Comparison of ENCODE assay signal across 8 mouse cellular contexts in genomic region chr12:87198792-87199191, GRCm38 (mm10). TPM values are rescaled to one million over a fixed set of nuclear protein-coding genes. Genes with fewer than 3 reads are reported as not detected.
DNase-seq lines count a peak whose midpoint lies in the region; ATAC-seq lines count a peak whose summit lies in the region.

No protein-coding gene starts in this region.

- no peak for ATAC-seq in liver, embryonic 11.5 days (replicated peaks; ENCODE audit: low FRiP score)
- no peak for ATAC-seq in embryonic facial prominence, embryonic 14.5 days (ENCODE audit: low read depth)
- no peak for ATAC-seq in intestine, embryonic 14.5 days (replicated peaks; ENCODE audit: low FRiP score, low TSS enrichment, low read depth)

- H3K9ac ChIP-seq in liver, embryonic 11.5 days (ENCODE audit: low read depth, low read length): no peak overlapping the region
- peak overlapping the region; percentile 87; the same call in 1 of the 2 replicates for H3K9ac ChIP-seq in embryonic facial prominence, embryonic 14.5 days (ENCODE audit: low read depth, low read length)
- no peak overlapping the region for H3K9ac ChIP-seq in intestine, embryonic 14.5 days (ENCODE audit: low read length)

- H3K4me2 ChIP-seq in liver, embryonic 11.5 days: peak overlapping the region; percentile 87
- peak overlapping the region; percentile 74 for H3K4me2 ChIP-seq in embryonic facial prominence, embryonic 14.5 days (ENCODE audit: low read depth, low read length)
- peak overlapping the region; percentile 59 for H3K4me2 ChIP-seq in intestine, embryonic 14.5 days (ENCODE audit: low read length)

- H3K27me3 ChIP-seq in liver, embryonic 11.5 days (replicated peaks; ENCODE audit: control insufficient read depth, insufficient read depth, low read length): 0 out of 2 replicates have a peak, but pooled peaks cover 2% of the 10 kb centered on the region
- H3K27me3 ChIP-seq in embryonic facial prominence, embryonic 14.5 days (replicated peaks; ENCODE audit: control insufficient read depth, insufficient read depth, low read length): no peaks in the 10 kb centered on the region
- no peaks in the 10 kb centered on the region for H3K27me3 ChIP-seq in intestine, embryonic 14.5 days (replicated peaks; ENCODE audit: control insufficient read depth, insufficient read depth, low read length)

- 70% methylated on average over 6 of the region's 6 CpGs for WGBS in liver, embryonic 11.5 days
- WGBS in embryonic facial prominence, embryonic 14.5 days: 48% methylated on average over 6 of the region's 6 CpGs
- 57% methylated on average over 6 of the region's 6 CpGs for WGBS in intestine, embryonic 14.5 days

- no peak for DNase-seq in liver, embryonic 11.5 days (ENCODE audit: low spot score)
- DNase-seq in liver: no peak
- no peak for DNase-seq in embryonic facial prominence, embryonic 14.5 days (ENCODE audit: low spot score)
- no peak for DNase-seq in intestine, embryonic 14.5 days (ENCODE audit: low spot score)
- DNase-seq in naive thymus-derived CD4-positive, alpha-beta T cell, adult 2 months (ENCODE audit: low read depth): peak; percentile 5
- no peak for DNase-seq in cerebellum, postnatal 4 days (ENCODE audit: low spot score in 2 of 2)
- DNase-seq in spleen, postnatal 4 days (ENCODE audit: low spot score in 2 of 2): no peak
- no peak for DNase-seq in right cerebral cortex, postnatal 36 days (ENCODE audit: low spot score in 2 of 2)

- peak overlapping the region; percentile 89 for H3K4me3 ChIP-seq in liver, embryonic 11.5 days (ENCODE audit: low read depth, low read length)
- peak overlapping the region; percentile 85 for H3K4me3 ChIP-seq in embryonic facial prominence, embryonic 14.5 days (ENCODE audit: low read depth, low read length)
- H3K4me3 ChIP-seq in intestine, embryonic 14.5 days (ENCODE audit: low read depth, low read length): peak overlapping the region; percentile 76; the same call in 1 of the 2 replicates

- H3K9me3 ChIP-seq in liver, embryonic 11.5 days (ENCODE audit: control insufficient read depth, low read length): no peaks in the 10 kb centered on the region
- no peaks in the 10 kb centered on the region for H3K9me3 ChIP-seq in embryonic facial prominence, embryonic 14.5 days (ENCODE audit: control insufficient read depth, low read length)
- H3K9me3 ChIP-seq in intestine, embryonic 14.5 days (ENCODE audit: control insufficient read depth, low read length): no peaks in the 10 kb centered on the region

- H3K4me1 ChIP-seq in liver, embryonic 11.5 days (replicated peaks; ENCODE audit: control insufficient read depth, insufficient read depth, low read length): peaks cover 7% of the 10 kb centered on the region
- peaks cover 15% of the 10 kb centered on the region; the same call in 1 of the 2 replicates for H3K4me1 ChIP-seq in embryonic facial prominence, embryonic 14.5 days (ENCODE audit: control insufficient read depth, insufficient read depth, low read length)
- H3K4me1 ChIP-seq in intestine, embryonic 14.5 days (replicated peaks; ENCODE audit: control insufficient read depth, insufficient read depth, low read length): peaks cover 6% of the 10 kb centered on the region

- no peak overlapping the region for H3K27ac ChIP-seq in liver, embryonic 11.5 days (ENCODE audit: low read depth, low read length)
- H3K27ac ChIP-seq in embryonic facial prominence, embryonic 14.5 days (replicated peaks; ENCODE audit: low read depth, low read length): no peak overlapping the region
- H3K27ac ChIP-seq in intestine, embryonic 14.5 days (ENCODE audit: low read depth): no peak overlapping the region

- no peaks in the 10 kb centered on the region for H3K36me3 ChIP-seq in liver, embryonic 11.5 days (ENCODE audit: control insufficient read depth, insufficient read depth, low read length)
- H3K36me3 ChIP-seq in embryonic facial prominence, embryonic 14.5 days (ENCODE audit: control insufficient read depth, insufficient read depth, low read length): no peaks in the 10 kb centered on the region
- H3K36me3 ChIP-seq in intestine, embryonic 14.5 days (ENCODE audit: control insufficient read depth, insufficient read depth, low read length): no peaks in the 10 kb centered on the region

RNA-seq across cellular contexts. Expression of gene Samd15, which starts 0.7 kb away (rescaled TPM):
- polyA plus RNA-seq in liver, embryonic 11.5 days (2014; fragmentation: Nextera tagmentation; extraction: Ambion mirVana): 22.0 and 26.0 TPM in 2 replicates
- polyA plus RNA-seq in embryonic facial prominence, embryonic 14.5 days (2014; fragmentation: Nextera tagmentation; extraction: Ambion mirVana): 1.2 TPM in 2 replicates
- 1.1 and 1.4 TPM in 2 replicates for polyA plus RNA-seq in intestine, embryonic 14.5 days (2014; fragmentation: Nextera tagmentation; extraction: Ambion mirVana)

RNA-seq across cellular contexts. Expression of gene Tmed8, which starts 1.5 kb away (rescaled TPM):
- polyA plus RNA-seq in liver, embryonic 11.5 days (2014; fragmentation: Nextera tagmentation; extraction: Ambion mirVana): 2.0 TPM in 2 replicates
- 3.8 and 4.2 TPM in 2 replicates for polyA plus RNA-seq in embryonic facial prominence, embryonic 14.5 days (2014; fragmentation: Nextera tagmentation; extraction: Ambion mirVana)
- 2.6 TPM in 2 replicates for polyA plus RNA-seq in intestine, embryonic 14.5 days (2014; fragmentation: Nextera tagmentation; extraction: Ambion mirVana)

RNA-seq across cellular contexts. Expression of gene Noxred1, which starts 39.7 kb away (rescaled TPM):
- polyA plus RNA-seq in liver, embryonic 11.5 days (2014; fragmentation: Nextera tagmentation; extraction: Ambion mirVana): 0.48 and 0.96 TPM in 2 replicates
- polyA plus RNA-seq in embryonic facial prominence, embryonic 14.5 days (2014; fragmentation: Nextera tagmentation; extraction: Ambion mirVana): 0.37 and 0.72 TPM in 2 replicates
- 0.30 and 0.73 TPM in 2 replicates for polyA plus RNA-seq in intestine, embryonic 14.5 days (2014; fragmentation: Nextera tagmentation; extraction: Ambion mirVana)

RNA-seq across cellular contexts. Expression of gene Pomt2, which starts 51.0 kb away (rescaled TPM):
- 11.0 and 12.0 TPM in 2 replicates for polyA plus RNA-seq in liver, embryonic 11.5 days (2014; fragmentation: Nextera tagmentation; extraction: Ambion mirVana)
- 18.5 and 21.3 TPM in 2 replicates for polyA plus RNA-seq in embryonic facial prominence, embryonic 14.5 days (2014; fragmentation: Nextera tagmentation; extraction: Ambion mirVana)
- 17.1 and 19.2 TPM in 2 replicates for polyA plus RNA-seq in intestine, embryonic 14.5 days (2014; fragmentation: Nextera tagmentation; extraction: Ambion mirVana)

RNA-seq across cellular contexts. Expression of gene Gstz1, which starts 51.8 kb away (rescaled TPM):
- 76.2 and 79.6 TPM in 2 replicates for polyA plus RNA-seq in liver, embryonic 11.5 days (2014; fragmentation: Nextera tagmentation; extraction: Ambion mirVana)
- polyA plus RNA-seq in embryonic facial prominence, embryonic 14.5 days (2014; fragmentation: Nextera tagmentation; extraction: Ambion mirVana): 34.3 and 34.7 TPM in 2 replicates
- polyA plus RNA-seq in intestine, embryonic 14.5 days (2014; fragmentation: Nextera tagmentation; extraction: Ambion mirVana): 47.7 and 48.8 TPM in 2 replicates
